ENCODE assay signal across 10 mouse cellular contexts in the genomic region with DNA sequence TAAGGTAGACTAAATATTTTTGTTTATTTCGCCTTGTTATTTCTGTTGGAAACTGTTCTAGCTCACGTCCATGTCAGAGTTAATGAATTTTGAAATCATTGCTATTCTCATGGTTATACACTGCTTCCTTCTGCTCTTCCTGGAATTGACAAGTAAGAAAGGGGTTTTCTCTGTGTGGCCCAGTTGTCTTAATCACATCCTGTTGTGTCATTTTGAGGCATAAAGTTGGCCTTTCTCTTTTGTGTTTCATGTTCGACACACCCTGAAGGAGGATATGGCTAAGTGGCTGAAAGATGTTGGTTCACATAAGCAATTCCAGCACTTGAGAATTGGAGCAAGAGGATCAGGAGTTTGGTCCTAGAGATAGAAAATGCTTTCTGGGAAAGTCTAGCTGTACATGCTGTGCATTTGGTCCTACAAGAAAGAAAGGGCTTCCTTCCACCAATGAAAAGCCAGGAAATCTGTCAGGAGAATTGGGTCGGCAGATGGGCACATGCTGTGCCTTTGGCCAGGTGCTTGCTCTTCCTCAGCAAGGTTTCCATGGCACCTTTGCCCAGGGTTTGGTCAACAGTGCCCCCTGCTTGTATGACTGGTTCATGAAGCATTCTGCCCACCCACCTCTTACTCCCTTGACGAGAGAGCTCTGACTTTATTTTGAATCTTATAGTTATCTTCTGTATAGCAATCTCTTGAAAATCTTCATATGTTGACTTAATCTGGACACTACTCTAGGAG. TPM values are rescaled to one million over a fixed set of nuclear protein-coding genes. Genes with fewer than 3 reads are reported as not detected.
A peak's percentile ranks its signal among the peaks of the same experiment; 100 is the strongest.
DNase-seq lines count a peak whose midpoint lies in the region; ATAC-seq and TF ChIP-seq lines count a peak whose summit lies in the region.
"Had no signal": no experiment of that assay in that cellular context is flagged by ENCODE, and none has a peak within 500 bp of the region (broad histone marks: within the 10 kb centered on the region; RNA-seq: fewer than 3 reads in every experiment).

No protein-coding gene starts in this region.

- no peak overlapping the region for H3K27ac ChIP-seq in forebrain, postnatal 0 days (ENCODE audit: low read depth, low read length)
- H3K27ac ChIP-seq in forebrain, embryonic 15.5 days (replicated peaks): no peak overlapping the region
- H3K27ac ChIP-seq in liver, embryonic 14.5 days: no peak overlapping the region
- H3K27ac ChIP-seq: embryonic facial prominence, embryonic 10.5 days; stomach, embryonic 15.5 days had no signal

- no peaks in the 10 kb centered on the region for H3K4me1 ChIP-seq in forebrain, postnatal 0 days (ENCODE audit: insufficient read depth)
- no peaks in the 10 kb centered on the region for H3K4me1 ChIP-seq in forebrain, embryonic 15.5 days
- no peaks in the 10 kb centered on the region for H3K4me1 ChIP-seq in liver, embryonic 14.5 days (replicated peaks; ENCODE audit: control insufficient read depth in 2 of 2, insufficient read depth in 2 of 2, low read length in 1 of 2)
- H3K4me1 ChIP-seq: embryonic facial prominence, embryonic 10.5 days; stomach, embryonic 15.5 days had no signal

- DNase-seq in forebrain, postnatal 0 days: no peak
- DNase-seq in liver, embryonic 14.5 days (ENCODE audit: low read depth in 3 of 3, low spot score in 3 of 3): no peak
- DNase-seq in liver: no peak
- DNase-seq in cerebellum, postnatal 14 days: peak; percentile 94 to 95
- DNase-seq in lung, postnatal 4 days: peak; percentile 23 to 31
- no peak for DNase-seq in frontal cortex, postnatal 10 days (ENCODE audit: low spot score in 2 of 2)
- DNase-seq in layer of hippocampus, postnatal 10 days (ENCODE audit: low spot score in 2 of 2): no peak

- no peak overlapping the region for H3K4me2 ChIP-seq in forebrain, postnatal 0 days (ENCODE audit: low read depth)
- no peak overlapping the region for H3K4me2 ChIP-seq in forebrain, embryonic 15.5 days (replicated peaks)
- no peak overlapping the region for H3K4me2 ChIP-seq in liver, embryonic 14.5 days (ENCODE audit: low read depth)
- H3K4me2 ChIP-seq: stomach, embryonic 15.5 days had no signal

- TF ChIP-seq EP300 in liver, embryonic 14.5 days (IDR thresholded peaks at IDR 0.05; ENCODE audit: low read depth): no peak

- H3K36me3 ChIP-seq in forebrain, postnatal 0 days (ENCODE audit: insufficient read depth): no peaks in the 10 kb centered on the region; the same call in 1 of the 2 replicates
- no peaks in the 10 kb centered on the region for H3K36me3 ChIP-seq in forebrain, embryonic 15.5 days
- H3K36me3 ChIP-seq in liver, embryonic 14.5 days (replicated peaks; ENCODE audit: control insufficient read depth, insufficient read depth, low read depth): no peaks in the 10 kb centered on the region
- H3K36me3 ChIP-seq: embryonic facial prominence, embryonic 10.5 days; stomach, embryonic 15.5 days had no signal

- WGBS in forebrain, postnatal 0 days: 73% methylated on average over 5 of the region's 5 CpGs
- WGBS in forebrain, embryonic 15.5 days: 80% methylated on average over 5 of the region's 5 CpGs
- 40% methylated on average over 5 of the region's 5 CpGs for WGBS in liver, embryonic 14.5 days (ENCODE audit: insufficient replicate concordance)

- no peak overlapping the region for H3K4me3 ChIP-seq in forebrain, postnatal 0 days (ENCODE audit: low read depth, low read length)
- no peak overlapping the region for H3K4me3 ChIP-seq in forebrain, embryonic 15.5 days
- no peak overlapping the region for H3K4me3 ChIP-seq in liver, embryonic 14.5 days (ENCODE audit: insufficient read depth in 1 of 2, low read depth in 2 of 2, low read length in 2 of 2)
- H3K4me3 ChIP-seq: embryonic facial prominence, embryonic 10.5 days; stomach, embryonic 15.5 days had no signal

- H3K9me3 ChIP-seq in forebrain, postnatal 0 days (ENCODE audit: low read length): no peaks in the 10 kb centered on the region
- no peaks in the 10 kb centered on the region for H3K9me3 ChIP-seq in forebrain, embryonic 15.5 days
- no peaks in the 10 kb centered on the region for H3K9me3 ChIP-seq in liver, embryonic 14.5 days (ENCODE audit: control insufficient read depth, low read length)
- H3K9me3 ChIP-seq: embryonic facial prominence, embryonic 10.5 days; stomach, embryonic 15.5 days had no signal

- H3K9ac ChIP-seq in forebrain, postnatal 0 days: no peak overlapping the region
- no peak overlapping the region for H3K9ac ChIP-seq in forebrain, embryonic 15.5 days (replicated peaks)
- no peak overlapping the region for H3K9ac ChIP-seq in liver, embryonic 14.5 days (replicated peaks)
- H3K9ac ChIP-seq: stomach, embryonic 15.5 days had no signal

- ATAC-seq in forebrain, postnatal 0 days: no peak
- ATAC-seq in forebrain, embryonic 15.5 days (replicated peaks): no peak
- no peak for ATAC-seq in liver, embryonic 14.5 days (ENCODE audit: insufficient read depth)

- H3K27me3 ChIP-seq in forebrain, postnatal 0 days (ENCODE audit: insufficient read depth, low read length): no peaks in the 10 kb centered on the region
- no peaks in the 10 kb centered on the region for H3K27me3 ChIP-seq in forebrain, embryonic 15.5 days
- no peaks in the 10 kb centered on the region for H3K27me3 ChIP-seq in liver, embryonic 14.5 days (ENCODE audit: control insufficient read depth, insufficient read depth, low read length)
- H3K27me3 ChIP-seq: stomach, embryonic 15.5 days had no signal

- TF ChIP-seq CTCF in forebrain, postnatal 0 days (IDR thresholded peaks at IDR 0.05; ENCODE audit: low read depth): peak; percentile 19; the same call in 1 of the 2 replicates
- TF ChIP-seq CTCF in liver, embryonic 14.5 days (IDR thresholded peaks at IDR 0.05; ENCODE audit: low read depth): peak; percentile 36

RNA-seq across cellular contexts. Expression of a gene that starts 8.6 kb away (rescaled TPM):
- total RNA-seq in forebrain, postnatal 0 days (2014; rRNA removed): 0.14 and 0.46 TPM in 2 replicates
- polyA plus RNA-seq in forebrain, postnatal 0 days (2015; fragmentation: Nextera tagmentation; extraction: Ambion mirVana): 2.2 and 2.4 TPM in 2 replicates
- 1.6 and 1.8 TPM in 2 replicates for polyA plus RNA-seq in forebrain, embryonic 15.5 days (2015; fragmentation: Nextera tagmentation; extraction: Ambion mirVana)
- 1.1 TPM in 2 replicates for polyA plus RNA-seq in liver, embryonic 14.5 days (2012; rRNA removed)
- 1.4 and 1.8 TPM in 2 replicates for polyA plus RNA-seq in liver, embryonic 14.5 days (2014; fragmentation: Nextera tagmentation; extraction: Ambion mirVana)
- 1 to 10 TPM; 2.2 to 2.3 TPM for total RNA-seq in layer of hippocampus, postnatal 10 days (2021)

Comparison
In these comparisons a context has a peak if more than half of its experiments do, and no peak if none do; other contexts are left out.
1. DNase-seq: peak in cerebellum, postnatal 14 days (2 of 2) and lung, postnatal 4 days (2 of 2); none in forebrain, postnatal 0 days (single experiment), liver, embryonic 14.5 days (0 of 3), liver (single experiment), frontal cortex, postnatal 10 days (0 of 2) and layer of hippocampus, postnatal 10 days (0 of 2).